Mouse (Mus musculus) forebrain, postnatal 0 days (tissue): Measurements from ENCODE around the gene Tmem132b. TPM values are rescaled to one million over a fixed set of nuclear protein-coding genes. Genes with fewer than 3 reads are reported as not detected.

ENCODE experiments used
- ATAC-seq: fragments of 200-750 bp; cut with Nextera tagmentation; 2 replicates; pipeline ENCODE4 v1.8.0; 2017; ENCODE audit warnings: mild to moderate bottlenecking, moderate library complexity
- DNase-seq: peaks from one replicate; pipeline ENCODE4 v3.0.0-alpha.2; 2015
- H3K27ac ChIP-seq: fragments of 300-500 bp; sonication (generic); 2 replicates; pipeline ENCODE4 v1.5.1; 2014; ENCODE audit warnings: low read depth, mild to moderate bottlenecking, antibody characterized with exemption, low read length, moderate library complexity, mixed read lengths
- H3K27me3 ChIP-seq: fragments of 300-500 bp; sonication (generic); 2 replicates; pipeline ENCODE4 v1.6.1; 2014; ENCODE audit warnings: mild to moderate bottlenecking, low read length, mixed read lengths; ENCODE audit not compliant: insufficient read depth
- H3K36me3 ChIP-seq: fragments of 300-500 bp; sonication (generic); 2 replicates; pipeline ENCODE4 v1.6.1; 2014; ENCODE audit warnings: mild to moderate bottlenecking, moderate library complexity; ENCODE audit not compliant: insufficient read depth
- H3K4me1 ChIP-seq: fragments of 300-500 bp; sonication (generic); 2 replicates; pipeline ENCODE4 v1.6.1; 2014; ENCODE audit warnings: antibody characterized with exemption; ENCODE audit not compliant: insufficient read depth
- H3K4me2 ChIP-seq: fragments of 300-500 bp; sonication (generic); 2 replicates; pipeline ENCODE4 v1.6.1; 2014; ENCODE audit warnings: low read depth, mild to moderate bottlenecking, moderate library complexity
- H3K4me3 ChIP-seq: fragments of 300-500 bp; sonication (generic); 2 replicates; pipeline ENCODE4 v1.5.1; 2014; ENCODE audit warnings: low read depth, low read length, mixed read lengths
- H3K9ac ChIP-seq: fragments of 300-500 bp; sonication (generic); 2 replicates; pipeline ENCODE4 v1.6.1; 2014; ENCODE audit warnings: mild to moderate bottlenecking
- H3K9me3 ChIP-seq: fragments of 300-500 bp; sonication (generic); 2 replicates; pipeline ENCODE4 v1.6.1; 2016; ENCODE audit warnings: low read length
- CTCF ChIP-seq: sonication (generic); IDR thresholded peaks from 2 replicates; pipeline ENCODE4 v1.5.1; 2016; ENCODE audit warnings: antibody characterized with exemption, control low read depth, low read depth
- WGBS: fragments of 180-500 bp; shearing (Covaris S2); extraction: QIAGEN DNeasy Blood & Tissue Kit; methylation state at CpG from one replicate; pipeline ENCODE4 v1.1.7; 2014; 5-methylcytosine and 5-hydroxymethylcytosine counted together
- polyA plus RNA-seq: library from polyadenylated mRNA; unstranded; fragments of >200 nt; fragmentation: Nextera tagmentation; extraction: Ambion mirVana; gene quantifications from 2 replicates; pipeline ENCODE4 v1.2.1, GENCODE M21; 2015
- total RNA-seq: library from RNA; depleted of rRNA; stranded (reverse); fragments of >200 nt; gene quantifications from 2 replicates; pipeline ENCODE4 v1.2.3, GENCODE M21; 2014

Tmem132b gene
- total and polyA plus RNA-seq, 2 experiments from 2014 or later = 7.8 to 48.9 TPM

GRCm38 (mm10) chr5:125685681-125686331, 154.2 kb downstream of the Tmem132b start:
- no peaks in the 10 kb centered on the region; the same call in 1 of the 2 replicates for H3K4me1 ChIP-seq
- no peak overlapping the region for H3K4me2 ChIP-seq
- peak; percentile 83 for ATAC-seq
- no peak overlapping the region; the same call in 1 of the 2 replicates for H3K27ac ChIP-seq
- no peak overlapping the region for H3K4me3 ChIP-seq
- H3K9ac ChIP-seq = no peak overlapping the region
- no peaks in the 10 kb centered on the region for H3K9me3 ChIP-seq
- no peak for TF ChIP-seq CTCF
- no peaks in the 10 kb centered on the region for H3K36me3 ChIP-seq
- peak; percentile 57 for DNase-seq
- WGBS = 16% methylated on average over 11 of the region's 11 CpGs
- H3K27me3 ChIP-seq = no peaks in the 10 kb centered on the region

- 0 out of 2 replicates have a peak overlapping the region, but pooled peaks have one; percentile 0 for H3K27ac ChIP-seq
- TF ChIP-seq CTCF = no peak
- H3K27me3 ChIP-seq = no peaks in the 10 kb centered on the region
- DNase-seq (no peak), ATAC-seq (no peak)
- no peak overlapping the region for H3K9ac ChIP-seq
- no peaks in the 10 kb centered on the region for H3K9me3 ChIP-seq
- 18% methylated on average over 10 of the region's 10 CpGs for WGBS
- no peak overlapping the region for H3K4me3 ChIP-seq
- no peak overlapping the region for H3K4me2 ChIP-seq
- H3K4me1 ChIP-seq = no peaks in the 10 kb centered on the region
- no peaks in the 10 kb centered on the region for H3K36me3 ChIP-seq
Observed at GRCm38 (mm10) chr5:125692538-125692937, 161.0 kb downstream of the Tmem132b start.

GRCm38 (mm10) chr5:125699395-125699794, 167.8 kb downstream of the Tmem132b start:
- H3K27me3 ChIP-seq = no peaks in the 10 kb centered on the region
- no peak overlapping the region for H3K27ac ChIP-seq
- H3K36me3 ChIP-seq = no peaks in the 10 kb centered on the region
- ATAC-seq (peak; percentile 32; the same call in 1 of the 2 replicates), DNase-seq (peak; percentile 51)
- no peak overlapping the region for H3K9ac ChIP-seq
- no peak for TF ChIP-seq CTCF
- no peak overlapping the region for H3K4me3 ChIP-seq
- no peaks in the 10 kb centered on the region for H3K9me3 ChIP-seq
- H3K4me1 ChIP-seq = no peaks in the 10 kb centered on the region
- no peak overlapping the region for H3K4me2 ChIP-seq
- 51% methylated on average over 3 of the region's 3 CpGs for WGBS

GRCm38 (mm10) chr5:125700234-125700633, 168.7 kb downstream of the Tmem132b start:
- no peaks in the 10 kb centered on the region for H3K9me3 ChIP-seq
- no peak for TF ChIP-seq CTCF
- ATAC-seq = no peak
- no peak overlapping the region for H3K4me3 ChIP-seq
- H3K9ac ChIP-seq = no peak overlapping the region
- WGBS = 86% methylated on average over 5 of the region's 5 CpGs
- H3K4me1 ChIP-seq = peaks cover 4% of the 10 kb centered on the region; the same call in 1 of the 2 replicates
- no peak overlapping the region for H3K27ac ChIP-seq
- no peak overlapping the region for H3K4me2 ChIP-seq
- no peaks in the 10 kb centered on the region for H3K27me3 ChIP-seq
- H3K36me3 ChIP-seq = no peaks in the 10 kb centered on the region
- no peak for DNase-seq

GRCm38 (mm10) chr5:125705379-125705778, 173.8 kb downstream of the Tmem132b start:
- DNase-seq (peak; percentile 65), ATAC-seq (peak; percentile 75)
- no peak overlapping the region for H3K4me2 ChIP-seq
- 21% methylated on average over 8 of the region's 8 CpGs for WGBS
- peak overlapping the region; percentile 36 for H3K27ac ChIP-seq
- H3K4me3 ChIP-seq = no peak overlapping the region
- no peaks in the 10 kb centered on the region for H3K36me3 ChIP-seq
- H3K9me3 ChIP-seq = no peaks in the 10 kb centered on the region
- no peak for TF ChIP-seq CTCF
- peaks cover 13% of the 10 kb centered on the region for H3K4me1 ChIP-seq
- no peaks in the 10 kb centered on the region for H3K27me3 ChIP-seq
- H3K9ac ChIP-seq = no peak overlapping the region

GRCm38 (mm10) chr5:125709160-125709559, 177.6 kb downstream of the Tmem132b start:
- H3K27ac ChIP-seq = no peak overlapping the region
- H3K9me3 ChIP-seq = no peaks in the 10 kb centered on the region
- H3K36me3 ChIP-seq = no peaks in the 10 kb centered on the region
- ATAC-seq (no peak), DNase-seq (peak; percentile 81)
- WGBS = 7% methylated on average over 3 of the region's 3 CpGs
- peak; percentile 71 for TF ChIP-seq CTCF
- H3K4me3 ChIP-seq = no peak overlapping the region
- H3K27me3 ChIP-seq = no peaks in the 10 kb centered on the region
- H3K4me1 ChIP-seq = peaks cover 13% of the 10 kb centered on the region
- no peak overlapping the region for H3K9ac ChIP-seq
- H3K4me2 ChIP-seq = no peak overlapping the region

GRCm38 (mm10) chr5:125726815-125727214, 195.2 kb downstream of the Tmem132b start:
- Histone ChIP-seq H3K27me3 (no peaks in the 10 kb centered on the region), H3K9me3 (no peaks in the 10 kb centered on the region), H3K27ac (no peak overlapping the region), H3K4me3 (no peak overlapping the region), H3K9ac (no peak overlapping the region), H3K36me3 (no peaks in the 10 kb centered on the region), H3K4me2 (no peak overlapping the region), H3K4me1 (no peaks in the 10 kb centered on the region)
- ATAC-seq = no peak
- WGBS = 89% methylated on average over 7 of the region's 7 CpGs
- DNase-seq = no peak
- 0 out of 2 replicates have a peak, but pooled peaks have one; percentile 24 for TF ChIP-seq CTCF
